Mouse (Mus musculus): ENCODE data around the gene Adtrp.

DNA sequence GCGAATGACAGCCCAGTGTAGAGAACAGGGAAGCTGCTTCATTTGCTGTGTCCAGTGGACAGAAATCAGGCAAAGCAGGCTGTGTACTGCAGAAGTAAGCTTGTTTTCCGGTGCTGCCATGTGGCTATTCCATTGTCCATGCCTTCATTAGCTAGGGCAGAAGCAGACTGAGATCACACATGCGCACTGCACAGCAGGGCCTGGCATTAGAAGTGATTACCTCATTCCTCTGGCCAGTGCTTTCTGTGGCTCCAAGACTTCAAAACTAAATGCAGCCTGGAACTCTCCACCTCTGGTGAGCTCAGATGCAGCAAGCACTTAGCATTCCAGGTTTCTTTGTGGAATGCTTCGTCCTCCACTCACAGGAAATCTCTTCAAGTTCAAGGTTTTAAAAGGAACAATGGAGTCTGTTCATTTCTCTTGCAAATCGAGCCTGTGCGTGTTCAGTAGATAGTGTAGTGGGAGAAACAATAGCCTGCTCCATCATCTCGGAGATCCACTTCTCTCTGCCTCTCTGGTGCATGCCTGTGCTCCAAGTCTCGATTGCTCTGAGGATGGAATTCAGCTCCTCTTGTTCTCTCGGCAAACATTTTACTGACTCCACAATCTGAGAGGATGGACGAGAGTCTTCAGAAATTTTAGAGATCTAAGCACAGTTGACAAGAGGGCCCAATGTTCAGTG lies 109.7 kb downstream of the Adtrp start:
- no peak for TF ChIP-seq POLR2A (IDR thresholded peaks at IDR 0.05; ENCODE audit: insufficient read length, low read depth)
- no peak for TF ChIP-seq E2F4 (IDR thresholded peaks at IDR 0.05; ENCODE audit: insufficient read depth)
- TF ChIP-seq MYOG (IDR thresholded peaks at IDR 0.05; ENCODE audit: control insufficient read depth in 1 of 3, insufficient read depth in 1 of 3, insufficient read length in 2 of 3, low read depth in 2 of 3): no peak
